Mouse (Mus musculus) E14TG2a.4 (cell line): ENCODE results near the gene Pcna.

Experiments used
- CTCF ChIP-seq: conservative IDR thresholded peaks from 2 replicates; pipeline ENCODE4 v1.5.1; 2014; ENCODE audit warnings: low read length
- NANOG ChIP-seq: IDR thresholded peaks from 2 replicates; pipeline ENCODE4 v1.6.1; 2014; ENCODE audit warnings: borderline replicate concordance, low read length, mixed read lengths
- POU5F1 ChIP-seq: IDR thresholded peaks from 2 replicates; pipeline ENCODE4 v1.6.1; 2014; ENCODE audit warnings: low read length, borderline replicate concordance

DNA sequence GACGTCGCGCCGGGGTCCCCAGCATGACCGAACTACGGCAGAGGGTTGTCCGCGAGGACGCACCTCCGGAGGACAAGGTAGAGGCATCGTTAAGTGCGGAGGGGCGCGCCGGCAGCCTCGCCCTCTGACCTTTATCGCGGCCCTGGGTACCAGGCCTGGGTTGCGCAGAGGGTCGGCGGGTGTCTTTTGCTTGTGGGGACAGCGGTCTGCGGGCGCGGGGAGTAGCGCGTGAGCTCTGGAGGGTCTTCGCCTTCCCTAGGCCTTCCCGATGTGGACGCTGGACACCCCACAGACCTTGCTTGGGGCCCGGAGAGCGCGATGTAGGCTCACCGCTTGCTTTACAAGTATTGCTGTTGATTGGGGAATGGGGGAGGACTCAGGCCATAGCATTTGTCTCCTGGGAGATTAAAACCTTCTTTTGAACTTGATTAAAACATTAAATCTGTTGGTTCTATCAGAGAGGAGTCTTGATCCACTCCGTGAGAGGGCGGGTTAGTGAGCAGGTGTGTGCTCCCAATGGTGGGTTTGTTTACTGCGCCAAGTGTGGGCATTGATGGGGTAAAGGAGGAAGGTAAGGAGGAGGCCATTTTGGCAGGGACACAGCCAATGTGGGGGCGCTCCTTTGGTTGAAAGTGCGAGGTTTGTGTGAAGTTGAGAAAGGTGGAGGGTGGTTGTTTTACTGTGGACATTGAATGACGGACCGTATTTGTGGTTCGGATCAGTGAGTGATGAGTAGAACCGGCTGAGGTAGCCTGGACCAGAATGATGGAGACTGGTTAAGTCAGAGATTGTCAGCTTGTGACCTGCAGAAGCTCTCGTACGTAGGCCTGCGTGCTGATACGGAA lies 10.5 kb upstream of the Pcna start:
- TF ChIP-seq CTCF: no peak
- no peak for TF ChIP-seq POU5F1
- TF ChIP-seq NANOG: no peak
